Mouse (Mus musculus) spleen, postnatal 14 days (tissue): Measurements from ENCODE around the gene Glt28d2.
"Not testable (repeated sequence)": the region's sequence is repeated elsewhere in the genome, so short reads cannot be mapped to it uniquely, and the experiment has no call there.

Experiments
- DNase-seq, 2 experiments: peaks; one replicate each; pipeline ENCODE4 v3.0.0; 2021 to 2022; ENCODE audit warnings: low spot score in 2 of 2

The Glt28d2 gene

DNA sequence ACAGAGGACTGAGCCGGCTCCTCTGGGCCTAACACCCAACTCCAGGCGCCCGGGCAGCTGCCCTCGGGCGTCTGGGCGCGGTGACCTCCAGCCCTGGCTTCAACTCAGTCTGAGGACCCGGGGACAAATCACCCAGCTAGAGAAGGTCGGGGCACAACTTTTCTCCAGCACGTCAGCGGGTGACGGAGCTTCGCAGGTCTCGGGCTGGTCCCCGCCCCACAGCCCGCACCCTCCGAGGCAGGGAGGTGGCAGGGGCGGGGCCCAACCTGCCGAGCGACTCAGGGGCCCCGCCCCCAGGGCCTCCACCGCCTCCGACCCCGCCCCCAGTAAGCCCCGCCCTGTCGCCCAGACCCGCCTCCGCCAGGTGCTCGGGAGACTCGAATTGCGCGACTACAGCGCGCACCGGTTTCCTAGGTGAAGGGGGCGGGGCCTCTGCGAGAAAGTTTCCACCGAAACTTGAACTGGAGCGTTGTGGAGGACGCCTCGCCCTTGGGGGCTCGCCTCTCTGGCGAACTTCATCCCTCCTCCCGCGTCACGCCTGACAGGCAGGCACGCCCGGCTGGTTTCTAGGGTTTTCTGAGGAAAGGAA lies at the start of gene Glt28d2, which contains the start of gene Gm37240:
Glt28d2 (minus strand) TSS at position 278 of the 589 bp plus-strand sequence.
Gm37240 (minus strand) TSS at position 280 of the 589 bp plus-strand sequence.
- peak; percentile 58 to 63 for DNase-seq

DNA sequence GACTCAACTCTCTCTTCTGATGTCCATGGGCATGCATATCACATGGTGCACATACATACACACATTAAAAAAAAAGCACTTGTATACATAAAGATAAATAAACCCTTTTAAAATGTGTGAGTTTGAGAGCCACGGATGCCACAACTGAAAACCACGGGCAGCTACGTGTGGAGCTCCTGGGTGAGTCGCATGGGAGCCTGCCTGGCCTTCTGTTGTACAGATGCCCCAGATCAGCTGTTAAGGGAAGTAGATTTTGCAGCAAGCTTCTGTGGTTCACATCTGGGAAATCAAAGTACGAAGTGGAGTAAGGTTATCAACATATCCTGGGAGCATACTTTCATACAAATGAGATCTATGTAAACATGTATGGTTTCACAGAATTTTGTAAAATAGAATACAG lies 46.3 kb upstream of the Glt28d2 start:
- no peak for DNase-seq

DNA sequence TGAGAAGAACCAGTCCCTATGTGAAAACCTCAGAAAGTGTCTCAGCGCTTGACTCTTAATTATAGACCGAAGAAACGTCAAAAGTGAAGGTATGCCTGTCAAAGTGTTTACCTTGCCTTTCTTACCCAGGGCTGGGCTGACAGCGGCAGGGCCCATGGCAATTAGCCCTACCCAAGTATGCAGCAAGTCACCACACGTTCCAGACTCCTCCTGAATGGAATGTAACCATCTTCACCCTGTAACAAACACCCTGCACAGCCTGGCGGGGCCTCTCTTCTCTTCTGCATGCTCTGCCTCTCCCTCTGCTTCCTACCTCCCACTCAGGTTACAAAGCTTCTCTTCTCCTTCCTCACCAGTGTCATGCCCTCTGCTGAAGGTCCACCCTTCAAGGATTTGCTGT lies 44.5 kb upstream of the Glt28d2 start:
- no peak for DNase-seq

DNA sequence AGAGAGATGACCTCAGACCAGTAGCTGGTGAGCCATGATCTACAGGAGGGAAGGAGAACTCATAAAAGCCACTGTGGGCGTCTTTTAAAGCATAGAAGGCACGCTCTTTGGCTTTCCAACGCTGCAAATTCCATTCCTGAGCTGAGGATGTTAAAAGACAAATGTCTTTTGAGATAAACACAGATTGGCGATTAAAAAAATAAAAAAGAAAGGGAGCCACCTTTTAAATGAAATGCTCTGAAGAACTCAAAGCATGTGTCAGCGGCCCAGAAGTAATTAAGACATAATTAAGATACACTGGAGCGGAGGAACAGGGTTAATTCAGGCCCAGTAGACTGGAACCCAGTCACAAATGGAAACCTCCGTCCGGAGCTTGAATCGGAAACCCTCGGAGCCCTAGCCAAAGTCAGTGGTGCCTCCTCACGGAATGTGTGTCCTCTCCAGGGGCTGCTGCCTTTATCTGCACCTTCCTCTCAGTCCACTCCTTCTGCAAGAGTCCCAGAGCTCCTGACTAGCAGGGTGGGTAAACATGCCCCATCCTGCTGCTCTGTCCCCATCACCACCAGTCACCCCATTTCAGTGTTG lies 43.4 kb upstream of the Glt28d2 start:
- no peak for DNase-seq

DNA sequence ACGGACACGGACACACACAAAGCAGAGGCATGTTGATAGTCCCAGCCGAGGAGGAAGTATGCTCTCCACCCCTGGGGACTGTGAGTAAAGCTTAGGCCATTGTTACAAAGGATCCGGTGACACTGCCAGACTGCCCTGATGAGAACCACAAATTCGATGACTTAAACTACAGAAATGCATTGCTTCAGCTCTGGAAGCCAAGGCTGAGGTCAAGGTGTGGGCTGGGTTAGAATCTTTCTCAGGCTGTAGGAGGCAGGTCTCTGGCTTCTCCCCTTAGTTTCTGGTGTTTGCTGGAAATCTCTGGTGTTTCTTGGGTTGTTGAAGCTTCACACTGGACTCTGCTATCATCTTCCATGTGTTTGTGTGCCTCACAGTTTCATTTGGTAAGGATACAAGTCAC lies 42.4 kb upstream of the Glt28d2 start:
- no peak for DNase-seq

DNA sequence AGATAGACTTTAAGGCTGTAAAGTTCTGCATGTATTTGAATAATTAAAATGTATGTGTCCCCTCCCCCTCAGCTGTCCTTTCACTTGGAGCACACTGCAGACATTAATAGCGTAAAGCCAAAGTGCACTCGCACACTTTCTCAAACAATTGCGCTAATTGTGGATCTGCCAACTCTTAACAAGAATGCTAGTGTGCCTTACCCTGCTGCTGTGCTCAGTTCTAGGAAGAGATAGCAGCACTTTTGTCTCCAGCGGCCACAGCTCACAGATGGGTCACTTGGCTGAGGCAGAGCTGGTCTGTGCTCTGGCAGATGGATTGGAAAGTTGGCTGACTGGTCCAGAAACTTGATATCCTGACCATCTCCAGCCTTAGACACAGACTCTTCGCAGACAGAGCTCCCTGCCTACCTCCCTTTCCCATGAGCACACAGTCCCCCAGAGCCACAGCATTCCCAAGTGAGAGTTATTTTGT lies 40.9 kb upstream of the Glt28d2 start:
- no peak for DNase-seq

DNA sequence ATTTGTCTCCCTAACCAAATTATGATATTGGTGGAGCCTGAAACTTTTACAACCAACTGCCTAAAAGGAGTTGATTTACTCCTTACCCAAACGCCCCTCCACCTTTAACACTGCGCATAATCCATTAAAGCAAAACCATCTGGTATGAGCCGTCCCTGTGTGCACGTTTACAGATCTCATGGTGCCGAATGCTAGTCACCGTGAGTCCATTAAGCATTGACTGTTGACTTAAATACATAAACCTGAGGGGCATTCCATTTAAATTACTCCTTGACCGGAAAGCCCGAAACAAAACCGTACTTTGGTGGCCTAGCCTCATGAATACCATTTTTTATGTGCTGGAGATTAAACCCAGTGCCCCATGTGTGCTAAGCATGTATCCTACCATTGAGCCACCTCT lies 40.0 kb upstream of the Glt28d2 start:
- no peak for DNase-seq

DNA sequence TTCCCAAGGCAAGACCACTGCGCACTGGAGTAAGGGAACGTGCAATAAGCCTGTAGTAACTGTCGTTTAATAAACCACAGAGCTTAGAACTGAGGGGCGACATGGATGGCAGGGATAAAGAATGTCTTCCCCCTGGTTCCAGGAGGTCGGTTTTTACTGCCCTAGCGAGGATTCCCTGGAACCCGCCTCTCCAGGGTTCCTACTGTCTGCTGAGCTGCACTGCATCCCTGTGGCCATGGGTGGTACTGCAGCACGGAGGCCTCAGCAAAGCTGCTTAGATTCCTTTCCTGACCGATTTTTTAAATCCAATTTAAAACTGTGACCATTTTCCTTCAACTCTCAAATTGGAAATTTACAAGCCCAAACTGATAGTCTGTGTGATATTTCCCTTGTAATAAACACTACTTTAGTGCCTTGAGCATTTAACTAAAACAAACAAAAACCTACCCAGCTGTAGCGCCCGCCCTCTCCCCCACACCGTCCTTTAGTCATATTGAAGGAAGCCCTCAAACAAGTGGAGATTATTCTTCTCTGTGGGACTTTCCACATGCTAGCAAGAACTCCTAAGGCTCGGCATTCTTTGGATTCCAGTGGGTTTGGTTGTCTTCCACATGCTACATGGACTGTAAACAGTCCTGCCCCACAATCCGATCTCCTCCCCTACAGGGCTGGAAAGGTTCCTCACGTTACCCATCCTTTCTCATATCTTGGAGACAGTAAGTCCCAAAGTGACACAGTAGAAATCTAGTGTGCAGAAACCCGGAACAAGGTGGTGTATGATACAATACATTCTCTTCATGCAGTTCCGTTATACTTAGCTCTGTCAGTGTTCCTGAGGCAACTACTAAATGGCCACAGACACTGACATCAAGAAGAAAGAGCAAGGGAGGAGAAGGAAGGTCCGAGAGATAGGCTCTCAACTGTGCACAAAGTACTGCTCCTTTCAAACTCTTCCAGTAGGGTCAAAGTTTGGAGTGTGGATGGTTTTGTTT lies 36.9 kb upstream of the Glt28d2 start:
- peak; percentile 26 to 44 for DNase-seq

DNA sequence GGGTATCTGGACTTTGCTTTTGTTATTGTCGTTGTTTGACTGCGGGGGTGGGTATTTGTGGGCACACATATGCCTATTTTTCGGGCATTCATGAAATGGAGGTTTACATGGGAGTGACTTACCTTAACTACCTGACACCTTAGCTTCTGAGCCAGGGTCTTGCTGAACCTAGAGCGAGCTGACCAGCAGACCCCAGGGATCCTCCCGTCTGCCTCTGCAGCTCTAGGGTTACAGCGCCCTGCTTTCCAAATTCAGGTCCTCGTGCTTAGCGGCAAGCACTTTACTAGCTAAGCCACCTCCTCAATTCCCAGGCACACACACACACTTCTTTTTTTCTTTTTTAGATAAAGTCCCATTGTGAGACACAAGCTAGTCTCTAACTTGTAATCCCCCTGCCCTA lies 36.0 kb upstream of the Glt28d2 start:
- no peak for DNase-seq

DNA sequence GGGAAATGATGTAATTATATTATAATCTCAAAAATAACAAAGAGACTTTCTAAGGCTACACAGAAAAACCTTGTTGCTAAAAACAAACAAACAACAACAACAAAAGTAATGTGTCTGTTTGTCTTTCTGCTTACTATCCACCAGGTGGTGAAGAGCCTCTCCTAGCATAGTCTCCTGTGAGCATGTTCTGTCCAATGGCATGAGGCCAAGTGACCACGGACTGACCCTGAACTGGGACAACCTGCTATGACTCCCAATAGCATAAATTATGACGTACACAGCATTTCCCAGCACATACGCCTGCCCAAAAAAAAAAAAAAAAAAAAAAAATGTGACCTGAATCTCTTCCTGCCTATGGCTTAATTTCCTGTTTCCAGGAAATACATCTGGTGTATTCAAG lies 35.0 kb upstream of the Glt28d2 start:
- no peak for DNase-seq

DNA sequence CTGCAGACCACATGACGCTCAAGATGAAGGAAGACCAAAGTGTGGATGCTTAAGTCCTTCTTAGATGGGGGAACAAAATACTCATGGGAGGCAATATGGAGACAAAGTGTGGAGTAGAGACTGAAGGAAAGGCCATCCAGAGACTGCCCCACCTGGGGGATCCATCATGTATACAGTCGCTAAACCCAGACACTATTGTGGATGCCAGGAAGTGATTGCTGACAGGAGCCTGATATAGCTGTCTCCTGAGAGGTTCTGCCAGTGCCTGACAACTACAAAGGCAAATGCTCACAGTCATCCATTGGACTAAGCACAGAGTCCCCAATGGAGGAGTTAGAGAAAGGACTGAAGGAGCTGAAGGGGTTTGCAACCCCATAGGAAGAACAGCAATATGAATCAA lies 33.4 kb upstream of the Glt28d2 start:
- not testable (repeated sequence) for DNase-seq

DNA sequence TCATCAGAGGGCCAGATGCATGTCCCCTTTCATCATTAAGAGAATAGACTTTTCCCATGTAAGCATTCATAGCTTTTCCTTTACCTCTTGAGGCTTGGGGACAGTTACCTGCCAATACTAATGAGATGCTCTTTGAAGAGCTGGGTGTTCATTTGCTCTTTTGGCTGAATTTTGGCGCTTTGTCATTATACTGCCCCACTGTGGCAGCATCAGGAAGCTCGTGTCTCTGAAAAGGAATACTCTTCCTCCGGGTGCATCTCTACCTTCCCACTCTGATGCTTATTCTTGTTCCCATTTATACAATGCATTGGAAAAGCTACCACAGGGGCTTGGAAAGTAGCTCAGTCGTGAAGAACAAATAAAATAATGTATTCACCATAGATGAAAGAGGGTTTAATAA lies 30.3 kb upstream of the Glt28d2 start:
- no peak for DNase-seq

DNA sequence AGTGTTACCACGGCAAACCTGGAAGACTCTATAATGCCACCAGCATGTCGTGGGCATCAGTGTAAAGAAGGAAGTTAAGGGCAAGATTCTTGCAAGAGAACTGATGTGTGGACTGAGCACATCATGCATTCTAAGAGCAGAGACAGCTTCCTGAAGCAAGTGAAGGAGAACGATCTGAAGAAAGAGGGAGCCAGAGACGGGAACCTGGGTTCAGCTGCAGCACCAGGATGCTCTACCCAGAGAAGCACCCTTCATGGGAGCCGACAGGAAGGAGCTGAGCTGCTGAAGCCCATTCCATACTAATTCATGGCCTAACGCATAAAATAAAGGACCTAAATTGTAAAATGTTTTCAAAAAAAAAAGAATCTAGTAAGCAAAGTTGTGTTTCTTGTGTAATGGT lies 27.5 kb upstream of the Glt28d2 start:
- DNase-seq = no peak

DNA sequence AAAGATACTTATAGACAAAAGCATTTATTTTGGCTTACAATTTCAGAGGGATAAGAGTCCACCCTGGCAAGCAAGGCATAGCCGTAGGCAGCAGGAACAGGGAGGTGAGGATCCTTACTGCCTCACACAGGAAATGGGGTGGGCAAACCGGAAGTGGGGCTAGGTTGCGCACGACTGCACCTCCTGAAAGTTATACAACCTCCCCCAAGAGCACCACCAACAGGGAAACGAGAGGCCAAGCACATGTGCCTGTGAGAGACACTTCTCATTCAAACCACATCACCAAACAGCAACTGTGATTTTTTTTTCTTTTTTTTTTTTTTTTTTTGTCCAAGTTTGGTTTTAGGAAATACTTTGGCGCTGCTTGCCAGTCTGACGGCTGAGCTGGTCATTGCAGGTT lies 19.8 kb upstream of the Glt28d2 start:
- no peak for DNase-seq

DNA sequence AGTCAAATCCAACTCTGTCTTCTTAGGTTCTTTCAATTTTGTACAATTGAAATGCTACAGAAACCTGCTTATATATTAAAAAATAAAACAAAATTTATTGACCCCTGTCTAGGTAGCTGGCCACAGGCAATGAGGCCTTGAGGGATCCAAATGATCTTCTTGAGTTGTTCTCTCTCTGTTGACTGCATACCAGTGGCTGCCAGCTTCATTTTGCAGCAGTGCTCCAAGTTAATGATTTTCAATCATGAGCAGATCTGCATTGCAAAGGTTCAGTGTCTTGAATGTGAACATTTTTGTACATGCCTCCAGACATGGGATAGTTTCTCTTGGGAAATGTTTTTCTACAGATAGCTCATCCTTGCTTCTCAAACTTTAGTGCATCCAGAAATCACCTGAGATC lies 17.1 kb upstream of the Glt28d2 start:
- no peak for DNase-seq

DNA sequence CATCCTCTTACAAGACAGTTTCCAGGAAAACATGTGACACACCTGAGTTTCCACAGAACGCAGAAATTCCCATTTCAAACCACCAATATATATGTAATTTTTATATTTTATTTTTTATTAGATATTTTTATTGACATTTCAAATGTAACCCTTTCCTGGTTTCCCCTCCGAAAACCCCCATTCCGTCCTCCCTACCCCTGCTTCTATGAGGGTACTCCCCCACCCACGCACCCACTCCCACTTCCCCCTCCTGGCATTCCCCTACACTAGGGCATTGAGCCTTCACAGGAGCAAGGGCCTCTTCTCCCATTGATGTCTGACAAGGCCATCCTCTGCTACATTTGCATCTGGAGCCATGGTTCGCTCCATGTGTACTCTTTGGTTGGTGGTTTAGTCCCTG lies 7.7 kb upstream of the Glt28d2 start:
- no peak for DNase-seq

DNA sequence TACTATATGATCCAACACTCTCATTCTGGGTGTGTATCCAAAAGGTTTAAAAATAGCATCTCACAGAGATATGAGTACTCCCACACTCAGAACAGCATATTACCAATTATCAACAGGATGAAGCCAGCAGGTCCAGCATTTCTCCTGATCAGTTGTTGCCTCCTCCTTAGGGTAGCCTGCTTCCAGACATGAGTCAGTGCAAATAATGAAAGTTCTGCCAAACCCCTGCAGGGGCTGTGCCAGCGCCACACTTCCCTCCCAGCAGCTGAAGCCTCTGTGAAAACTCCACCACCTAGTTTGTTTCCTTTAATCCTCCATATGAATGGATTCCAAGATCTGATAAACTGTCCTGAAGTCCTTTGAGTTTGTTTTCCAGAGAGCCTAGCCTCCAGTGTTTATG lies 4.3 kb upstream of the Glt28d2 start:
- no peak for DNase-seq

DNA sequence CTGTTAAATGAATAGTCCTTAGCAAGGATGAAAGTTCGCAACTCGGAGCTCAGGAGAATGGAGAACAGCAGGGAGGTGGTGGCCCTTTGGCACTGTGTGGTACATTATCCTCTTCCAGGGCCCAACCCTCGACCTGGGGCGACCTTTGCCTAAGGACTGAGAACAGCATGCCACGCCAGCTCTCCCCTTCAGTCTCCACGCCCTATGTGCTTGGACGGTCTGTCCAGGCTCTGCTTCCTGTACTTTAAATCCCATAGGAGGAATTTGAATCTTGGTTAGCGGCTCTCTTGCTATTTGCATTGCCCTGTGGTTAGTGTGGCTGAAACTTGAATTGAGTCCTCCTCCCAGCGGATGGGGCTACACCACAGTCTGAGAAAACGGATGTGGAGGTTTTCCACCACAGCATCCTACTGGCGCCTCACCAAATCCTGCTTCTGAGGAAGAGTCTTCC lies 930 bp upstream of the Glt28d2 start:
- DNase-seq = no peak

DNA sequence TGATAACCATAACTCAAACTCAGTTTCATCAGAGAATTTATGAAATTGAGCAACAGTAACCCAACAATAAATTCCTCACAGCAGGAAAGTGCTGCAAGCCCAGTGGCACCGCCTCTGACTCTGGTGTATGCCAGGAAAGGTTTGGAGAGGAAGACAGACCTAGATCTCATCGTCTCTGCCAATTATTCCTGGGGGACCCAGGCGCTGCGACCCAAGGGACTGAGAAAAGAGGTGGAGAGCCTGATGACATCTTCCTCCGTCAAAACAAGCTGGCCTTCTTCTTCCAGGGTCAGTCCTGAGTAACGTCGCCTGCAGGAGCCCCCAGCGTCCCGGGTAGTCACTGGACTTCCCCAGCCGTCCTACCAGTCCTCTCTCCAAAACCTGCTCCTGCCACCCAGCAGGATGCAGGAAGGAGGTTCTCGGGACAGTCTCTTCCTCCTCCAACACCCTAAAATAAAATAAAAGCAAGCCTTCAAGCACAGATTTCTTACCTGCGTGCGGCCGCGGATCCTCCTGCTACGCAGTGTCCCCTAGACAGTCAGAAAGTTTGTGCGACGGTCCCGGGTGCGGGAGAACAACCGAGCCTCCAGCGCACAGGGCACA lies 579 bp downstream of the Glt28d2 start:
- peak in 1 of 2 experiments; percentile 2 for DNase-seq

DNA sequence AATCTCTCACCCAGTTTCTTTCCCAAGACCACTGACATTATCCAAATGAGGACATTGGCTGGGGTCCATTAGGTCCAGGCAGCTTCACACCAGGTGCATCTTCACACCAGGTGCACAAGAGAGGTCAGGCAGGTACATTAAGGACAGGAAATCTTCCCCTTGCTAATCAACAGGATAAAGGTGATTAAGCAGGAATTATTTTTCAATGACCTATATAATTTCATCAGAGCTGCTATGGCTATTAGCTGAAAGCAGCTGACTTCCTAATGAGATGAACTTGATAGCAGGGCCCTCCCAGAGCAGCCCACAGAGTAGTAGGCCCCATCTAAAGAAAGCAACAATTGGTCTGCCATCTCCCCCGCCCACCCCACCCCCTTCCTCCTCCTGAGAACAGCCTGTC lies 1.4 kb downstream of the Glt28d2 start:
- DNase-seq = no peak

DNA sequence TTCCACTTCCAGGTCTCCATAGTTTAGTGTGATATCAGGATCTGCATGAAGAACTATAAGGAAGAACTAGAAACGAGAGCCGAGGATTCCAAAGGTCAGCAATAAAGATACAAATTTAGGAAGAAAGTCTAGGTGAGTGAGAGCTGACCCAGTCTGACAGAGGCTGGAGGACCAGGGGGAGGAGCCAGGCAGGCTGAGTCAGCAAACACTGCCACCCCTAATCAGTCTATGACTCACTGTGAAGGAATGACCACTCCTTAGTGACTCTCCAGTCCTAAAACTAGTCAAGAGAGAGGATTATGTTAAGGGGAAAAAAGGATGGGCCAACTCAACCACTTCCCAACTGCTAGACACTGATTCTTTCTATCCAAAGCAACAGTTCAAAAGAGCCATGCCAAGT lies 6.6 kb downstream of the Glt28d2 start:
- DNase-seq = no peak

DNA sequence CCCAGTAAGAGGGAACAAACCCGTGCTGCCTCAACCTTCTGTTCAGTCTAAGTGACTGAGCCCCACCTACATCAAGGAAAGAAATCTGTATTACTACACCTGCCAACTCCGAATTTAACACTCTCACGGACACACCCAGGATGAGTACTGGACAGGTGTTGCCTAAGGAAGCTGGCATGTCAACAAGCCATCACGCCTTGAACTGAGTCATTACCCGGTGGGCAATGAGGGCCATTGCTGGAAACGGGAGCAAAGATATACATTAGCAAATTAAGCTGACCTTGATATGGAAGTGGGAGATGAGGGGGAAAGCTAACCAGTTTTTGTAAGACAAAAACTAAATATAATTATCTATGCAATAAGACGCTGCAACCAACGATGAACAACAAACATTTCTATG lies 7.2 kb downstream of the Glt28d2 start:
- DNase-seq = no peak
